In the genomic region with DNA sequence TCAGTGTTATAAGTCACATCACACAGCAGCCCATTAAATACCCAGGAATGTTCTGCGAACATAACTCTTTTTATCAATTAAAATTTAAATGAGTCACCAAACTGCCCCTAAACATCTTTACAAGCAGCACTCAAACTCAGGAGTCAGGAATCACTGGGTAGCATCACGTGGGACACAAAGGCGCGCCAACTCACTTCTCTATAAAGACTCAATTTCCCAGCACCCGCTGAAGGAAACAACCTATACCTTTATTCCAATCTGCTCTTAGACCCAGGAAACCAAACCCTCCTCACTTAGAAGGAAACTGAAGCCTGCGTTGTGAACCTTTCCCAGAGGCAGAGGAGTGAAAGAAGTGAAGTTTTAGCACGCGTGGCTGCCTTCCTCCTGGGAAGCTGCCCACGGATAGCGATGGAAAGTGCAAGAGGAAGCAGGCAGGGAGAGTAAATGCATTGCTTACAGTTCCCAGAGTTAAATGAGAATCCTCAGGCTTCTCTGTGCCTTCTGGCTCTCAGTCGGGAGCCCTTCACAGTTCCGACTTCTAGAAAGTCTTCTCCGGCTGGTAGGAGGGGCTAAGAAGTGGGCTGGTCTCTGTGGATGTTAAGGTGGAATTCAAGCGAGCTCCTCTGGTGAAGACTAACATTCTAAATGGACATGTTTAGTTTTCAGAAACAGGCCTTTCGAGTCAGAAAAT, we compare ENCODE assay signal across 8 mouse cellular contexts. TPM values are rescaled to one million over a fixed set of nuclear protein-coding genes. Genes with fewer than 3 reads are reported as not detected.
DNase-seq lines count a peak whose midpoint lies in the region; ATAC-seq lines count a peak whose summit lies in the region.

A gene (minus strand): TSS at position 557 of the 691 bp plus-strand sequence.

- DNase-seq in 416B (ENCODE audit: low read depth): peak; percentile 94
- peak; percentile 31 to 52 for DNase-seq in adrenal gland, postnatal 36 days
- DNase-seq in heart, postnatal 36 days: peak; percentile 31 to 45
- peak; percentile 9 to 13 for DNase-seq in layer of hippocampus, postnatal 10 days (ENCODE audit: low spot score in 2 of 2)
- peak; percentile 37 to 44 for DNase-seq in right cerebral cortex, adult 2 months (ENCODE audit: low spot score in 2 of 2)
- DNase-seq in yolk sac, embryonic 10.5 days (ENCODE audit: low spot score): peak; percentile 50

- H3K36me3 ChIP-seq in forebrain, embryonic 15.5 days: no peaks in the 10 kb centered on the region
- no peaks in the 10 kb centered on the region for H3K36me3 ChIP-seq in macrophage (ENCODE audit: inconsistent target)

- no peaks in the 10 kb centered on the region for H3K4me1 ChIP-seq in forebrain, embryonic 15.5 days

- peak within 1 kb of the TSS; percentile 27 for H3K4me3 ChIP-seq in forebrain, embryonic 15.5 days
- H3K4me3 ChIP-seq in macrophage (ENCODE audit: inconsistent target): peak within 1 kb of the TSS; percentile 86

- no peak within 1 kb of the TSS for H3K27ac ChIP-seq in forebrain, embryonic 15.5 days (replicated peaks)
- peak within 1 kb of the TSS; percentile 92 for H3K27ac ChIP-seq in macrophage

- WGBS in forebrain, embryonic 15.5 days: 24% methylated on average over 15 of the region's 15 CpGs
- WGBS in macrophage (ENCODE audit: missing documents): 3% methylated on average over 15 of the region's 15 CpGs

- intact Hi-C loops in heart, postnatal 36 days (cut with DNase I): no loop called here

- no peaks in the 10 kb centered on the region for H3K9me3 ChIP-seq in forebrain, embryonic 15.5 days

- H3K4me2 ChIP-seq in forebrain, embryonic 15.5 days (replicated peaks): peak within 1 kb of the TSS; percentile 40

- peaks cover 48% of the 10 kb centered on the region for H3K79me2 ChIP-seq in macrophage (ENCODE audit: inconsistent target)

- ATAC-seq in forebrain, embryonic 15.5 days (replicated peaks): 0 out of 2 replicates have a peak, but pooled peaks have one; percentile 29

- H3K27me3 ChIP-seq in forebrain, embryonic 15.5 days: no peaks in the 10 kb centered on the region

- no peak within 1 kb of the TSS for H3K9ac ChIP-seq in forebrain, embryonic 15.5 days (replicated peaks)

RNA-seq across cellular contexts. Expression of the gene that starts here (rescaled TPM):
- total RNA-seq in adrenal gland, postnatal 36 days (2021): 1 to 10 TPM; 3.3 to 5.4 TPM
- 1.1 and 1.4 TPM in 2 replicates for polyA plus RNA-seq in forebrain, embryonic 15.5 days (2015; fragmentation: Nextera tagmentation; extraction: Ambion mirVana)
- 1 to 10 TPM; 2.5 to 3.6 TPM for total RNA-seq in heart, postnatal 36 days (2021)
- total RNA-seq in layer of hippocampus, postnatal 10 days (2021): 1 to 10 TPM; 1.2 to 2.0 TPM
- total RNA-seq in macrophage (2018; cell fraction: chromatin; rRNA removed): 100 to 1,000 TPM in 1 of 26 experiments, 10 to 100 TPM in 25; 14.3 to 102 (median 37.1) TPM
- 10 to 100 TPM in 13 of 26 experiments, 1 to 10 TPM in 13; 5.8 to 29.1 (median 13.8) TPM for total RNA-seq in macrophage (2018; cell fraction: cytosol; rRNA removed)
- total RNA-seq in macrophage (2018; cell fraction: nucleus; rRNA removed): 10 to 100 TPM in 24 of 26 experiments, 1 to 10 TPM in 2; 8.6 to 43.6 (median 27.8) TPM
- 7.9 to 21.6 TPM (median 8.8 TPM) in 3 replicates for polyA plus RNA-seq in macrophage (2018)

Comparison
In these comparisons a context has a peak if more than half of its experiments do, and no peak if none do; other contexts are left out.
1. DNase-seq: peak in every context shown above with its lines; median percentile 94 in 416B; 50 in yolk sac, embryonic 10.5 days; 42 in adrenal gland, postnatal 36 days; 40 in right cerebral cortex, adult 2 months; 38 in heart, postnatal 36 days; 11 in layer of hippocampus, postnatal 10 days.